Mouse (Mus musculus): ENCODE data around the gene Scel. TPM values are rescaled to one million over a fixed set of nuclear protein-coding genes. Genes with fewer than 3 reads are reported as not detected.

The Scel gene
- total RNA-seq, 1 experiment from 2014 or later: not detected

GRCm38 (mm10) chr14:103499060-103499459 is 14.1 kb upstream of the Scel start:
- no peak for ATAC-seq (replicated peaks in 1 of 2; ENCODE audit: insufficient read depth in 1 of 2, low FRiP score in 2 of 2, low TSS enrichment in 1 of 2, low read depth in 1 of 2, poor library complexity in 2 of 2, severe bottlenecking in 2 of 2)

- no peak for ATAC-seq (replicated peaks in 1 of 2; ENCODE audit: insufficient read depth in 1 of 2, low FRiP score in 2 of 2, low TSS enrichment in 1 of 2, low read depth in 1 of 2, poor library complexity in 2 of 2, severe bottlenecking in 2 of 2)
Observed at GRCm38 (mm10) chr14:103500309-103500708, 12.8 kb upstream of the Scel start.

GRCm38 (mm10) chr14:103500941-103501340 is 12.2 kb upstream of the Scel start:
- ATAC-seq (replicated peaks in 1 of 2; ENCODE audit: insufficient read depth in 1 of 2, low FRiP score in 2 of 2, low TSS enrichment in 1 of 2, low read depth in 1 of 2, poor library complexity in 2 of 2, severe bottlenecking in 2 of 2): no peak

GRCm38 (mm10) chr14:103504514-103504913 is 8.6 kb upstream of the Scel start:
- ATAC-seq (replicated peaks in 1 of 2; ENCODE audit: insufficient read depth in 1 of 2, low FRiP score in 2 of 2, low TSS enrichment in 1 of 2, low read depth in 1 of 2, poor library complexity in 2 of 2, severe bottlenecking in 2 of 2): peak; percentile 70 to 88

- ATAC-seq (replicated peaks in 1 of 2; ENCODE audit: insufficient read depth in 1 of 2, low FRiP score in 2 of 2, low TSS enrichment in 1 of 2, low read depth in 1 of 2, poor library complexity in 2 of 2, severe bottlenecking in 2 of 2): no peak
Observed at GRCm38 (mm10) chr14:103509544-103509943, 3.6 kb upstream of the Scel start.

- ATAC-seq (replicated peaks in 1 of 2; ENCODE audit: insufficient read depth in 1 of 2, low FRiP score in 2 of 2, low TSS enrichment in 1 of 2, low read depth in 1 of 2, poor library complexity in 2 of 2, severe bottlenecking in 2 of 2): no peak
Observed at GRCm38 (mm10) chr14:103513473-103513811, 300 bp downstream of the Scel start.

GRCm38 (mm10) chr14:103515419-103515818 is 2.3 kb downstream of the Scel start:
- no peak for ATAC-seq (replicated peaks in 1 of 2; ENCODE audit: insufficient read depth in 1 of 2, low FRiP score in 2 of 2, low TSS enrichment in 1 of 2, low read depth in 1 of 2, poor library complexity in 2 of 2, severe bottlenecking in 2 of 2)

GRCm38 (mm10) chr14:103526286-103526685 is 13.1 kb downstream of the Scel start:
- 0 out of 4 replicates have a peak, but pooled peaks of 1 of the 2 experiments have one; percentile 12 for ATAC-seq (replicated peaks in 1 of 2; ENCODE audit: insufficient read depth in 1 of 2, low FRiP score in 2 of 2, low TSS enrichment in 1 of 2, low read depth in 1 of 2, poor library complexity in 2 of 2, severe bottlenecking in 2 of 2)

GRCm38 (mm10) chr14:103529733-103530367 is 16.7 kb downstream of the Scel start:
- no peak for ATAC-seq (replicated peaks in 1 of 2; ENCODE audit: insufficient read depth in 1 of 2, low FRiP score in 2 of 2, low TSS enrichment in 1 of 2, low read depth in 1 of 2, poor library complexity in 2 of 2, severe bottlenecking in 2 of 2)

GRCm38 (mm10) chr14:103531722-103532341 is 18.7 kb downstream of the Scel start:
- peak in 1 of 2 experiments; percentile 75; a peak in 2 of 4 replicates for ATAC-seq (replicated peaks in 1 of 2; ENCODE audit: insufficient read depth in 1 of 2, low FRiP score in 2 of 2, low TSS enrichment in 1 of 2, low read depth in 1 of 2, poor library complexity in 2 of 2, severe bottlenecking in 2 of 2)

- ATAC-seq (replicated peaks in 1 of 2; ENCODE audit: insufficient read depth in 1 of 2, low FRiP score in 2 of 2, low TSS enrichment in 1 of 2, low read depth in 1 of 2, poor library complexity in 2 of 2, severe bottlenecking in 2 of 2): no peak
Observed at GRCm38 (mm10) chr14:103535511-103536024, 22.4 kb downstream of the Scel start.

GRCm38 (mm10) chr14:103536334-103536733 is 23.2 kb downstream of the Scel start:
- no peak for ATAC-seq (replicated peaks in 1 of 2; ENCODE audit: insufficient read depth in 1 of 2, low FRiP score in 2 of 2, low TSS enrichment in 1 of 2, low read depth in 1 of 2, poor library complexity in 2 of 2, severe bottlenecking in 2 of 2)

GRCm38 (mm10) chr14:103537355-103538056 is 24.4 kb downstream of the Scel start:
- peak; percentile 7 to 43; a peak in 2 of 4 replicates for ATAC-seq (replicated peaks in 1 of 2; ENCODE audit: insufficient read depth in 1 of 2, low FRiP score in 2 of 2, low TSS enrichment in 1 of 2, low read depth in 1 of 2, poor library complexity in 2 of 2, severe bottlenecking in 2 of 2)

- no peak for ATAC-seq (replicated peaks in 1 of 2; ENCODE audit: insufficient read depth in 1 of 2, low FRiP score in 2 of 2, low TSS enrichment in 1 of 2, low read depth in 1 of 2, poor library complexity in 2 of 2, severe bottlenecking in 2 of 2)
Observed at GRCm38 (mm10) chr14:103539796-103540195, 26.7 kb downstream of the Scel start.

GRCm38 (mm10) chr14:103541679-103542078 is 28.5 kb downstream of the Scel start:
- no peak for ATAC-seq (replicated peaks in 1 of 2; ENCODE audit: insufficient read depth in 1 of 2, low FRiP score in 2 of 2, low TSS enrichment in 1 of 2, low read depth in 1 of 2, poor library complexity in 2 of 2, severe bottlenecking in 2 of 2)

- peak in 1 of 2 experiments; percentile 58; a peak in 1 of 4 replicates for ATAC-seq (replicated peaks in 1 of 2; ENCODE audit: insufficient read depth in 1 of 2, low FRiP score in 2 of 2, low TSS enrichment in 1 of 2, low read depth in 1 of 2, poor library complexity in 2 of 2, severe bottlenecking in 2 of 2)
Observed at GRCm38 (mm10) chr14:103543304-103544079, 30.4 kb downstream of the Scel start.

GRCm38 (mm10) chr14:103545734-103546133 is 32.6 kb downstream of the Scel start:
- no peak for ATAC-seq (replicated peaks in 1 of 2; ENCODE audit: insufficient read depth in 1 of 2, low FRiP score in 2 of 2, low TSS enrichment in 1 of 2, low read depth in 1 of 2, poor library complexity in 2 of 2, severe bottlenecking in 2 of 2)
